Mouse (Mus musculus) neutrophil, adult 65 days (primary cell): ENCODE data around the gene Snx10. TPM values are rescaled to one million over a fixed set of nuclear protein-coding genes. Genes with fewer than 3 reads are reported as not detected.

Experiments
- total RNA-seq: library from RNA; stranded (reverse); gene quantifications from 2 replicates; pipeline ENCODE4 v1.2.4, GENCODE M21; 2023

The Snx10 gene
- total RNA-seq, result 62.6 and 80.1 TPM in 2 replicates

GRCm38 (mm10) chr6:51523807-51524320 is at the start of gene Snx10:
TSS of gene Snx10 (plus strand) at chr6:51523901.

Other genes with a start within 250 kb of the Snx10 start
- gene Nfe2l3, start 91.2 kb upstream of the Snx10 start, total RNA-seq, result not detected in 2 replicates
- 490 and 639 TPM in 2 replicates for gene Hnrnpa2b1, start 54.0 kb upstream of the Snx10 start, total RNA-seq
- 62.2 and 71.7 TPM in 2 replicates for gene Cbx3, start 53.5 kb upstream of the Snx10 start, total RNA-seq